Mouse (Mus musculus): ENCODE measurements around the gene Tpte.

DNA sequence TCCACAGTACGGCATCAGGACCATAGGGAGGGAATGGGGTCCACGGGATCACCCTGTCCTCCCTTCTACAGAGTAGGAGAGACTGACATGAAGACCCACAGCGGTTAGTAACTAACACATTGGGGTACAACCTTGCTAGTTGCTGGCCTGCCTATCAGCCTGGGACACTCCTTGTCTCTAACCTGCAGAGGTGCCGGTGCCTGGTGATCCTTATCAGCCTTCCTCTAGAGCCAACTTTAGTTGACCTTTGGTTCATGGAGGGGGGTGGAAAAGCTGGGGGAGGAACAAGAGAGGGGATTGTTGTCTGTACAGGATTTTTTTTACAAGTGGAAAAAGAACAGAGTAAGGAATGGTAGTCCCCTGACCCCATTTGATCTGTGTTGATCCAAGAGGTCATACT is 111.2 kb downstream of the Tpte start:
- TF ChIP-seq FLI1 (IDR thresholded peaks at IDR 0.05; ENCODE audit: low read length) = no peak
- TF ChIP-seq GATA1 (IDR thresholded peaks at IDR 0.05; ENCODE audit: borderline replicate concordance, low read length) = no peak
